21 mouse cellular contexts compared by ENCODE assay signal in the genomic region with DNA sequence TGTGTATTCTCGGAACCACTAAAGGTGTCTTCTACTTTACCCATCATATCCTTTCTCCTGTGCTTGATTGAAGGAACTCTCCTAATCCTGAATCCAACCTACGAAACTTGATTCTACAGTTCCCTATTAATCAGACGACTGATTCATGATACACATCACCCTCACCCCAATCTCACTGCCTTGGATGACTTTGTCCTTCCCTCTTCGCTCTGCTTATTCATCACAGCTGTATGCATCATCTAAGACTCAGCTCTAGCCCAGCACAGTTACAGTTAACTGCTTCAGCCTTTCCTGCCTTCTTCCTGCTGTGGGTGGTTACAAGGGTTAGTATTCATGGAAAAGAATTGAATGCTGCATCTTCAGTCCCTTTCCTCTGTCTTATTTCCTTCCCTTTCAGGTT.
DNase-seq lines count a peak whose midpoint lies in the region; TF ChIP-seq lines count a peak whose summit lies in the region.
"Had no signal": no experiment of that assay in that cellular context is flagged by ENCODE, and none has a peak within 500 bp of the region (broad histone marks: within the 10 kb centered on the region; RNA-seq: fewer than 3 reads in every experiment).

No protein-coding gene starts in this region.

- no peak for TF ChIP-seq POLR2A in embryonic fibroblast, embryonic 13.5 days (IDR thresholded peaks at IDR 0.05; ENCODE audit: low read depth, low read length)

- no peak overlapping the region for H3K4me3 ChIP-seq in embryonic fibroblast, embryonic 13.5 days (ENCODE audit: insufficient read depth, low read length)
- H3K4me3 ChIP-seq in forebrain, embryonic 10.5 days, result no peak overlapping the region
- H3K4me3 ChIP-seq: embryonic facial prominence, embryonic 13.5 days; embryonic facial prominence, embryonic 15.5 days; forebrain, embryonic 12.5 days had no signal

- peak; percentile 36 for DNase-seq in adrenal gland, adult 2 months
- DNase-seq in adrenal gland, postnatal 25 days, result no peak
- DNase-seq in NIH3T3 (ENCODE audit: low read depth), result peak; percentile 74
- no peak for DNase-seq in forebrain, embryonic 10.5 days (ENCODE audit: extremely low spot score, low spot score)
- no peak for DNase-seq in right cerebral cortex, postnatal 14 days
- no peak for DNase-seq in urinary bladder, postnatal 4 days (ENCODE audit: low spot score in 2 of 2)
- DNase-seq: adrenal gland, postnatal 10 days; adrenal gland, postnatal 36 days; B cell, adult 2 months; cerebellum, adult 11-12 months; cerebellum, adult 2 months; cerebellum, adult 9-10 months; cerebellum, postnatal 10 days; cerebellum, postnatal 25 days; embryo, embryonic 11 days had no signal

- peaks cover 5% of the 10 kb centered on the region for H3K4me1 ChIP-seq in embryonic fibroblast, embryonic 13.5 days (ENCODE audit: control insufficient read depth, insufficient read depth, low read length)
- H3K4me1 ChIP-seq in forebrain, embryonic 10.5 days, result no peaks in the 10 kb centered on the region
- H3K4me1 ChIP-seq: embryonic facial prominence, embryonic 13.5 days; embryonic facial prominence, embryonic 15.5 days; forebrain, embryonic 12.5 days had no signal

- no peak for TF ChIP-seq CTCF in embryonic fibroblast, embryonic 13.5 days (IDR thresholded peaks at IDR 0.05; ENCODE audit: borderline replicate concordance, insufficient read depth, low read length)

- no peaks in the 10 kb centered on the region for H3K36me3 ChIP-seq in forebrain, embryonic 10.5 days (replicated peaks)
- H3K36me3 ChIP-seq: embryonic facial prominence, embryonic 13.5 days; embryonic facial prominence, embryonic 15.5 days; forebrain, embryonic 12.5 days; G1E had no signal

- H3K9me3 ChIP-seq in forebrain, embryonic 10.5 days, result no peaks in the 10 kb centered on the region
- H3K9me3 ChIP-seq: embryonic facial prominence, embryonic 13.5 days; embryonic facial prominence, embryonic 15.5 days; forebrain, embryonic 12.5 days; G1E had no signal

- no peaks in the 10 kb centered on the region for H3K27me3 ChIP-seq in forebrain, embryonic 10.5 days (ENCODE audit: poor library complexity, severe bottlenecking)
- H3K27me3 ChIP-seq: CH12.LX; embryonic facial prominence, embryonic 13.5 days; embryonic facial prominence, embryonic 15.5 days; forebrain, embryonic 12.5 days had no signal

- H3K27ac ChIP-seq in embryonic fibroblast, embryonic 13.5 days (ENCODE audit: insufficient read depth, low read length), result peak overlapping the region; percentile 8; the same call in 1 of the 2 replicates
- H3K27ac ChIP-seq in forebrain, embryonic 10.5 days, result no peak overlapping the region
- H3K27ac ChIP-seq: embryonic facial prominence, embryonic 13.5 days; embryonic facial prominence, embryonic 15.5 days; forebrain, embryonic 12.5 days had no signal

- 94% methylated on average over 4 of the region's 4 CpGs for WGBS in forebrain, embryonic 10.5 days

Comparison
In these comparisons a context has a peak if more than half of its experiments do, and no peak if none do; other contexts are left out.
1. DNase-seq: peak in adrenal gland, adult 2 months (single experiment) and NIH3T3 (single experiment); none in adrenal gland, postnatal 25 days (single experiment), forebrain, embryonic 10.5 days (single experiment), right cerebral cortex, postnatal 14 days (single experiment) and urinary bladder, postnatal 4 days (0 of 2).